Mouse (Mus musculus) kidney, postnatal 25 days (tissue): ENCODE results near the gene Obp2b.

Source experiments
- DNase-seq, 2 experiments: peaks; one replicate each; pipeline ENCODE4 v3.0.0; 2021; ENCODE audit warnings: mixed read lengths in 2 of 2

Obp2b gene

DNA sequence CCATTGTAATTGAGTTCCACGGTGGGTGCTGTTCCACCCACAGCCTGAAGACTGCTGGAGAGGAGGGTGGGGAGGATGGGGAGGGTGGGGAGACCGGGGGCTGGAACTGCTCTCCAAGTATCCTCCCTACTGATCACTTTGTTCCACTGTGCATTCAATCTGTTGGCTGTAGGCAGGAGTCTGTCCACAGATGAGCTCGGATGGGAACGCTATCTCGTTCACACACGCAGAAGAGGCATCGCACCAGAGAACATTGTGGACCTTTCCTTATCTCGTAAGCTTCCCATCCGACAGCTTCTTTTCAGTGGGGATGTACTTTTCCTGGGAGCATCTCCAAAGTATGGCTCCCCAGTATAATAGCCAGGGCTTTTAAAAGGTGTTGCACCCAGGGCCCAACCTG, 42.3 kb downstream of the Obp2b start:
- no peak for DNase-seq

- no peak for DNase-seq
Observed at GRCm38 (mm10) chr2:25780921-25781320, 44.1 kb downstream of the Obp2b start.

GRCm38 (mm10) chr2:25781957-25782356, 45.1 kb downstream of the Obp2b start, which contains the start of gene Gm13539:
Gene Gm13539, plus strand, starts transcription at chr2:25782257.
- DNase-seq, result no peak

DNA sequence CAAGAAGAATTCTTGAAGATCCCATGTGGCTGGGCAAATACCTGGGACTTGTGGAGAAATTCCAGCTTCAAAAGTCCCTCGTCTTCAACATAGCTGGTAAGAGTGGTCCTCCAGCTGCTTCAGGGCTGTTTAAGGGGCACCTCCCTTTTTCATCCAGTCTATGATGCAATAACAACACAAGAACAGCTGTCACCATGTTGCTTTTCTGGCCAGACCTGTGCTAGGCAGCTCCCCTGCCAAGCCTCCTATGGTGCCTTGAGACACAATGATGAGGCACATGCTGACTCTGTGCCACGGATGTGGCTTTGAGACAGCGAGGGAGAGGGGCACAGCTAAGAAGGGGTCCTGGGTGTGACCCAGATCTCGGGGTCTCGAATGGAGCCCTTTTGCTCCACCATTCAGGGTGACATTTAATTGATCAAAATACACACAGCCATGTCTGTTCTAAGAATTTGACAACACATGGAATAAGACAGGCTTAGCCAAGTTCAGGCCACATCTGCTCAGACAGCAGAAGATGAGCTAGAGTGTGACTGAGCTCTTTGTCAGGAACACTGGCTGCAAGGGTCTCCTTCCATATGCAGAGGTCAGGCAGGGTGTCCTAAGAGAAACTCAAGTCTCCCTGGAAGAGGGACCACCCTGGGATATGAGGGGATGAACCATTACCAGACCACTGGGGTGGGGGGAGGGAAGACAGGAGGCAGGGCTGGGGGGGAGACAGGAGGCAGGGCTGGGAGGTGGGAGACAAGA, 48.9 kb downstream of the Obp2b start:
- no peak for DNase-seq

GRCm38 (mm10) chr2:25789092-25789491, 52.3 kb downstream of the Obp2b start:
- no peak for DNase-seq
